Mouse (Mus musculus): Measurements from ENCODE around the gene Ccdc24. TPM values are rescaled to one million over a fixed set of nuclear protein-coding genes. Genes with fewer than 3 reads are reported as not detected.
A peak's percentile ranks its signal among the peaks of the same experiment; 100 is the strongest.

The Ccdc24 gene
- total RNA-seq, 1 experiment = 1.0 TPM

DNA sequence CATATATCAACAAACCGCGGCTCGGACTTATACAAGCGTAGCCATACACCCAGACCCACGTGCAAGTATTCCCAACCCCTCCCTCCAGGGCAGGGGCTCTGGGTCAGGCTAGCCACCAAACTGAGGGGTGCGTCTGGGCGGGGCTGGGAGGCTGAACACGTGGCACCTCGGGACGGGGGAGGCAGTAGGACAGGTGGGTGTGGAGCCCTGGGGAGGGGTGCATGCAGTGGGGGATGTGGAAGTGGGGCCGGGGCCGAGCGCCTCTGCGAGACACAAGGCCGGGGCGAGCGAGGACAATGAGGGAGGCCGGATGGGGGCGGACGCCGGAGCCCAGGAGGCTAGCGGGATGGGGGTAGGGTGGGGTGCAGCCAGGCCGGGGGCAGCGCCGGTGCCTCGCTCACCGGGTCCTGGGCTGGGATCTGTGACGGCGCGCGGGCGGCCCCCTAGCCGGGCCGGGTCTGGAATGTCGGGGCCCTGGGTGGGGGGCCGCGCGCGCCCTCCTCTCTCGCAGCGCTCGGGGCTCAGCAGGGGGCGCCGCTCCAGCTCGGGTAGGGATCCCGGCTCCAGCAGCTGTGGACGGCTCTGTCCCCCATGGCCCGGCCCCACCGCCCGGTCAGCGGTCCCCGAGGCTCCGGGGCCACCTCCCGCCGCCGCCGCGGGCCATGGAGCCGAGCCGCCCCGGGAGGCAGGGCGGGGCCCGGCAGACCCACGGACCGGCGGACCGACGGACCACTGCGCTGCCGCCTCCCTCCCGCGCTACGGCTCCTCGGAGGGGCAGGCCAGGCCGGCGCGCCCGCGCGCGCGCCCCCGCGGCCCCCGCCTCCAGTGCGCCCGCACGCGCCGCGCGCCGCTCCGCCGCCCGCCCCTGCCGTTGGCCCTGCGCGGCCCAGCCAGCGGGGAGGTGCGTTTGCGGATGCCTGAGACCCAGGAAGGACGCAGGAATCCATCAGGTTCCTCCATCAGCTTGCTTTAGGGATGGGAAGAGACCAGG is 10.6 kb upstream of the Ccdc24 start, which contains the start of gene B4galt2:
Gene B4galt2 (minus strand): TSS at position 787 of the 991 bp plus-strand sequence.
- Histone ChIP-seq H3K4me3 (ENCODE audit: insufficient read depth in 1 of 2, low read depth in 1 of 2, low read length in 2 of 2, poor library complexity in 1 of 2, severe bottlenecking in 1 of 2) (peak within 1 kb of the TSS; percentile 76 to 91), H3K9me3 (ENCODE audit: control insufficient read depth, insufficient read depth, low read depth, low read length) (no peaks in the 10 kb centered on the region), H3K36me3 (ENCODE audit: control insufficient read depth, insufficient read depth, low read length, poor library complexity, severe bottlenecking) (peaks cover 22% of the 10 kb centered on the region), H3K9ac (ENCODE audit: insufficient read depth, low read depth, low read length, poor library complexity, severe bottlenecking) (peak within 1 kb of the TSS; percentile 86), H3K4me1 (ENCODE audit: control insufficient read depth in 2 of 2, insufficient read depth in 2 of 2, low read length in 2 of 2, poor library complexity in 1 of 2) (peaks cover 0 to 16% of the 10 kb centered on the region in 2 experiments; a peak in 1 of 4 replicates), H3K27ac (ENCODE audit: insufficient read depth, low read depth, low read length, poor library complexity, severe bottlenecking) (no peak within 1 kb of the TSS)
- in situ Hi-C loops (cut with MboI; ENCODE audit: low sequenced_read_pairs in 2 of 2, unreplicated experiment in 2 of 2) = no loop called here
- TF ChIP-seq MAFK (IDR thresholded peaks at IDR 0.05; ENCODE audit: insufficient read depth, low read depth, low read length) = no peak
- no peak for TF ChIP-seq CHD2 (IDR thresholded peaks at IDR 0.05; ENCODE audit: low read depth, low read length)
- no peak for DNase-seq (ENCODE audit: low read depth, low spot score)

DNA sequence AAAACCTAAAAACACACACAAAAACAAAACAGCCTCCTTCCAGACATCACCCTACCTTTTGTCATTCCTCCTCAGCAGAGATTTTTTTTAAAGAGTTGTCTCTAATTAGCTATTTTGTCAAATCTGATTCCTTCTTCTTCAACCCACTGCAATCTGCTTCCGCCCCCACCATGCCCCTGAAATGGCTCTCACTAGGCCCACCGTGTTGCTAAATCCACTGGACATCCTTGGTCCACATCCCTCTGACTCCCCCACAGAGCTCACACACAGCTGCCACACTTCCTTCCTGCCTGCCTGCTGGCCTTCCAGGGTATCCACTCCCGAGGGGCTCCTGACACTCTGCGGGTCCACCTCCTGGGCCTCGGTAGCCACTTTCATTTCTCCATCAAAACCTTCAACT is 6.3 kb upstream of the Ccdc24 start:
- in situ Hi-C loops (cut with MboI; ENCODE audit: low sequenced_read_pairs in 2 of 2, unreplicated experiment in 2 of 2) = no loop called here
- peaks cover 0 to 12% of the 10 kb centered on the region in 2 experiments; a peak in 1 of 4 replicates for H3K4me1 ChIP-seq (ENCODE audit: control insufficient read depth in 2 of 2, insufficient read depth in 2 of 2, low read length in 2 of 2, poor library complexity in 1 of 2)
- H3K36me3 ChIP-seq (ENCODE audit: control insufficient read depth, insufficient read depth, low read length, poor library complexity, severe bottlenecking) = peaks cover 18% of the 10 kb centered on the region; the same call in 1 of the 2 replicates
- no peak overlapping the region for H3K9ac ChIP-seq (ENCODE audit: insufficient read depth, low read depth, low read length, poor library complexity, severe bottlenecking)
- H3K9me3 ChIP-seq (ENCODE audit: control insufficient read depth, insufficient read depth, low read depth, low read length) = no peaks in the 10 kb centered on the region
- H3K4me3 ChIP-seq (ENCODE audit: insufficient read depth in 1 of 2, low read depth in 1 of 2, low read length in 2 of 2, poor library complexity in 1 of 2, severe bottlenecking in 1 of 2) = no peak overlapping the region
- no peak overlapping the region for H3K27ac ChIP-seq (ENCODE audit: insufficient read depth, low read depth, low read length, poor library complexity, severe bottlenecking)
- DNase-seq (ENCODE audit: low read depth, low spot score) = no peak
- TF ChIP-seq HCFC1 (IDR thresholded peaks at IDR 0.05; ENCODE audit: borderline replicate concordance, insufficient read depth, low read length) (no peak), MAFK (IDR thresholded peaks at IDR 0.05; ENCODE audit: insufficient read depth, low read depth, low read length) (no peak), ZC3H11A (IDR thresholded peaks at IDR 0.05; ENCODE audit: borderline replicate concordance, low read depth, low read length) (no peak), ZNF384 (IDR thresholded peaks at IDR 0.05; ENCODE audit: low read depth, low read length) (no peak), CHD2 (IDR thresholded peaks at IDR 0.05; ENCODE audit: low read depth, low read length) (no peak)

DNA sequence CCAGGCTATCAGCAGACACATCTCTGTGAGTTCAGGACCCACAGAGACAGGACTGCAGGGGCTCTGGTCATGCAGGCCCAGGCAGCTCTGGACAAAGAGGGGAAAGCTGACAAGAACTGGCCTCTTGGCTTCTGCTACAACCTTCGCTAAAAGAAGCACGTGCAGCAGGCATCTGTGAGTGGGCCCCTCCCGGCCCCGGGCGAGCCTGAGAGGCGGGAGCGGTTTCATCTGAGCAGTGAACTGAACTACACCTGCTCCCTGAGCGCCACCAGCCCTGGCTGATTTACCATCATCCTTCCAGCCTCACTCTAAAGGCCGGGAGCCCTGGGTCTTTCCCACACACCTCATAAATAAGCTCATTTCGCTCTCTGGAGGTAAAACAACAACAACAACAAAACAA is 5.9 kb upstream of the Ccdc24 start:
- DNase-seq (ENCODE audit: low read depth, low spot score) = no peak
- Histone ChIP-seq H3K4me3 (ENCODE audit: insufficient read depth in 1 of 2, low read depth in 1 of 2, low read length in 2 of 2, poor library complexity in 1 of 2, severe bottlenecking in 1 of 2) (no peak overlapping the region), H3K4me1 (ENCODE audit: control insufficient read depth in 2 of 2, insufficient read depth in 2 of 2, low read length in 2 of 2, poor library complexity in 1 of 2) (peaks cover 0 to 12% of the 10 kb centered on the region in 2 experiments; a peak in 1 of 4 replicates), H3K9me3 (ENCODE audit: control insufficient read depth, insufficient read depth, low read depth, low read length) (no peaks in the 10 kb centered on the region), H3K36me3 (ENCODE audit: control insufficient read depth, insufficient read depth, low read length, poor library complexity, severe bottlenecking) (peaks cover 19% of the 10 kb centered on the region; the same call in 1 of the 2 replicates), H3K9ac (ENCODE audit: insufficient read depth, low read depth, low read length, poor library complexity, severe bottlenecking) (no peak overlapping the region), H3K27ac (ENCODE audit: insufficient read depth, low read depth, low read length, poor library complexity, severe bottlenecking) (no peak overlapping the region)
- in situ Hi-C loops (cut with MboI; ENCODE audit: low sequenced_read_pairs in 2 of 2, unreplicated experiment in 2 of 2) = no loop called here
- TF ChIP-seq MAFK (IDR thresholded peaks at IDR 0.05; ENCODE audit: insufficient read depth, low read depth, low read length) (no peak), HCFC1 (IDR thresholded peaks at IDR 0.05; ENCODE audit: borderline replicate concordance, insufficient read depth, low read length) (no peak), ZNF384 (IDR thresholded peaks at IDR 0.05; ENCODE audit: low read depth, low read length) (no peak), ZC3H11A (IDR thresholded peaks at IDR 0.05; ENCODE audit: borderline replicate concordance, low read depth, low read length) (no peak), CHD2 (IDR thresholded peaks at IDR 0.05; ENCODE audit: low read depth, low read length) (no peak)

DNA sequence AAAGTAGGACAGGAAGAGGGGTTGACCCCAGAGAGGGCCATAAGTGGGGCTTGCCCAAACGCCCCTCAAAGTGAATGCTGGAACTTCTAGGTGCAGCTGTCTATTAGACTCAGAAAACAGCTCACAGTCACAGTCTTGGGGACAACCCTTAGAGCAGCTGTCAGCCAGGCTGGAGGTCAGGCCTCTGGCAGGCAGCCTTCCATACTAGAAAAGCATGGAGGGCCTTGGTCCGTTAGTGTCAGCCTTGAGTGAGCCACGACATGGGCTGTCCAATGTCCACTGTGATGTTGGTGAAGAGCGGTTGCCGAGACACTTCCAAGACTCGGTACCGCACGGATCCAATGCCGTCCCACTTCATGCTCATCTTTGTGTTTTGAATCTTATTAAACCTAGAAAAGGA is 1.3 kb upstream of the Ccdc24 start:
- H3K4me1 ChIP-seq (ENCODE audit: control insufficient read depth in 2 of 2, insufficient read depth in 2 of 2, low read length in 2 of 2, poor library complexity in 1 of 2) = peaks cover 0 to 12% of the 10 kb centered on the region in 2 experiments; a peak in 2 of 4 replicates
- no peak overlapping the region for H3K4me3 ChIP-seq (ENCODE audit: insufficient read depth in 1 of 2, low read depth in 1 of 2, low read length in 2 of 2, poor library complexity in 1 of 2, severe bottlenecking in 1 of 2)
- no peak for DNase-seq (ENCODE audit: low read depth, low spot score)
- no peaks in the 10 kb centered on the region for H3K9me3 ChIP-seq (ENCODE audit: control insufficient read depth, insufficient read depth, low read depth, low read length)
- no peak overlapping the region for H3K27ac ChIP-seq (ENCODE audit: insufficient read depth, low read depth, low read length, poor library complexity, severe bottlenecking)
- in situ Hi-C loops (cut with MboI; ENCODE audit: low sequenced_read_pairs in 2 of 2, unreplicated experiment in 2 of 2) = no loop called here
- peaks cover 15% of the 10 kb centered on the region; the same call in 1 of the 2 replicates for H3K36me3 ChIP-seq (ENCODE audit: control insufficient read depth, insufficient read depth, low read length, poor library complexity, severe bottlenecking)
- H3K9ac ChIP-seq (ENCODE audit: insufficient read depth, low read depth, low read length, poor library complexity, severe bottlenecking) = no peak overlapping the region
- no peak for TF ChIP-seq CHD2 (IDR thresholded peaks at IDR 0.05; ENCODE audit: low read depth, low read length)
- TF ChIP-seq ZNF384 (IDR thresholded peaks at IDR 0.05; ENCODE audit: low read depth, low read length) = no peak
- TF ChIP-seq HCFC1 (IDR thresholded peaks at IDR 0.05; ENCODE audit: borderline replicate concordance, insufficient read depth, low read length) = no peak
- TF ChIP-seq ZC3H11A (IDR thresholded peaks at IDR 0.05; ENCODE audit: borderline replicate concordance, low read depth, low read length) = no peak
- no peak for TF ChIP-seq MAFK (IDR thresholded peaks at IDR 0.05; ENCODE audit: insufficient read depth, low read depth, low read length)

All from ES-E14 (cell line).